Mouse (Mus musculus) spleen, postnatal 4 days (tissue): ENCODE measurements at regions not wholly inside any gene's neighbourhood (a gene's known extent, or its start where the extent isn't known, plus 50 kb on each side); places are given as distances from the start of the nearest gene placed in this dataset.
A peak's percentile ranks its signal among the peaks of the same experiment; 100 is the strongest.

Source experiments
- DNase-seq, 2 experiments: peaks; one replicate each; pipeline ENCODE4 v3.0.0; 2022; ENCODE audit warnings: low spot score in 2 of 2

GRCm38 (mm10) chr1:128975586-128975985 is 297.5 kb upstream of the Thsd7b start:
- DNase-seq, result no peak

- DNase-seq, result no peak
Observed at GRCm38 (mm10) chr1:128951436-128951835, 321.7 kb upstream of the Thsd7b start.

- no peak for DNase-seq
Observed at GRCm38 (mm10) chr1:128950512-128950911, 322.6 kb upstream of the Thsd7b start.

DNA sequence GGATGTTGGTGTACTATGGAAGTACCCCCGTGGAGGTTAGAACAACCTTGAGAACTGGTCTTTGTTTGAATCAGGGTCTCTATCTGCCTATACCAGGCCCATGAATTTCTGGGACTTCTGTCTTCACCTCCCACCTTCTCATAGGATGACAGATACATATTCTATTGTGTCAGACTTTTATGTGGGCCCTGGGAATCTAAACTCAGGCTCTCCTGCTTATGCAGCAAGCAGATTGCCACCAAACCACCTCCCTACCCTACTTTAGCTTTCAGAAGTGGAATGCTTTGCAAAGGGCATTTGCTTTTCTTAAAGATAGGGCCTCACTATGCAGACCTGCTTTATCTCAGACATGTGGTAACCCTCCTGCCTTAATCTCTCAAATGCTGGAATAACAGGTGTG is 322.7 kb upstream of the Cxcr4 start:
- DNase-seq, result no peak

DNA sequence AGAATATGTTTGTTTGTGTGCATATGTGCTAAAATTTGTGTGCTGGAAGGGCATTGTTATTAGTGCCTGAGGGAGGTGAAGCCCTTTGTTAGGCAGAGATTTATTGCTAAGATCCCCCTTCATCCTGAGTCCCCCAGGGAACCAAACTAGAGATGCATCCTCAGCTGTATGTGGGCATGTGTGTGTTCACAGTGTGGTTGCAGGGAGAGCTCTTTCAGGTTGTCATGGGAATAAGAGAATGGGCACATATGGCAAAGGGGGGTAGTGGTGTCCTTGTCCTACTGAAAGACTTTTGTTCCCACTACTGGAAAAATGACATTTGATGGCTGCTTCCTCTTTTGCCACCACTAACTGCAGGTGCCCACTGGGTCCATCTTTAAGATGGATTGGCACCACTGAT is 320.4 kb upstream of the Cxcr4 start:
- no peak for DNase-seq

- DNase-seq, result no peak
Observed at GRCm38 (mm10) chr1:128907566-128907965, 315.5 kb upstream of the Cxcr4 start.

GRCm38 (mm10) chr1:128898025-128898424 is 305.9 kb upstream of the Cxcr4 start:
- DNase-seq, result no peak

GRCm38 (mm10) chr1:128894546-128894945 is 302.5 kb upstream of the Cxcr4 start:
- no peak for DNase-seq

GRCm38 (mm10) chr1:128878291-128878690 is 286.2 kb upstream of the Cxcr4 start:
- no peak for DNase-seq

DNA sequence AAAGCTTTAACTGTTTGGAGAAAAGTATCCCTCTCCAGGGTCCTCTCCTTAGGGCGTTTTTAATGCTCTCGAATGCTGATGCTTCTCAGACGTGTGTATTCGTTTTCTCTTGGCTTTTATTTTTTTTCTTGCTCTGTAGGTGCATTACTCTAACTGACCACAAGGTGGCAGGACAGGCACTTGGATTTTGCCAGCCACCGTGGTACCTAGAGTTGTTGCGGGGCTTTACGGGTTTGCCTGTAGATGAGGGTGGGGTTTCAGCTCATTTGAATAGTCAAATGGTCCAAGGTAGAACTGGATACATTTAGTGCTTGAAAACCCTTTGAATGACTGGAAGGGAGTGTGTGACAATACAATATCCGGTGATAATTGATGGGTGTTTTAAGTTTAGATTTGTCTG is 283.2 kb upstream of the Cxcr4 start:
- DNase-seq, result no peak

DNA sequence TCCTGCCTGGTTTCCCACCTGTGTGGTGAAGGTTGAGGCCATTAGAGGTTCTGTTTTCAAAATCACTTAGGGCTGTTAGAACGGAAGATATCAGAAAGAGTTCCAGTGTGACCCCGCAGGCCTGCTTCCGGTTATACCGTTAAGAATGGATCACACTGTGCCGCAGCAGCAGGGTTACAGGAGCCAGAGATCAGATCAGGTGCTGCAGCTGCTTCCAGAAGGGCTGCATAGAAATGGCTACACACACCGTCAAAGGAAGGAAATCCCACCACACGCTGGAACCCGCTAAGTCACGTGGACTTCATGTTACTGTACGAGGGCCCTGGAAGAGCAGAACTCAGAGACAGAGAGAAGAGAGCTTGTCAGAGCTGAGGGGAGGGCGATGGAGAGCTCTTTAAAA is 282.1 kb upstream of the Cxcr4 start:
- no peak for DNase-seq

DNA sequence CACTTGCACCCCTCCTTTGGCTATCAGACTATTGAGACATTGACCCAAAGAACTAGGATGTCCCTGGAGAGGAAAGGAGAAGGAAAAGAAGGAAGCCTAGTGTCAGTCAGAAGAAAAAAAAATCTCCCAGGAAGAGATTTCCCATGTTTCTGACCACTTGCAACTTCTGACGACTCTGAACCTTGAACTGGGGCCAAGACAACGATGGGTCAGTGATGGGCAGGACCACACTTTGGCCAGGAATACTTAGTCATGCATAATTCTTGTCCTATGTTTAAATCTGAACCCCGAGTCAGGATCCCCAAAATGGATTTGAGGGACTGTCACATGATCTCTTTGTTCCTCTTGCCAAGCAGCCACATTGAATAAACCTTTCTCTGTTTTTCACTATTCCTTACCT is 276.7 kb upstream of the Cxcr4 start:
- DNase-seq, result no peak

- no peak for DNase-seq
Observed at GRCm38 (mm10) chr1:128860537-128860936, 268.4 kb upstream of the Cxcr4 start.

DNA sequence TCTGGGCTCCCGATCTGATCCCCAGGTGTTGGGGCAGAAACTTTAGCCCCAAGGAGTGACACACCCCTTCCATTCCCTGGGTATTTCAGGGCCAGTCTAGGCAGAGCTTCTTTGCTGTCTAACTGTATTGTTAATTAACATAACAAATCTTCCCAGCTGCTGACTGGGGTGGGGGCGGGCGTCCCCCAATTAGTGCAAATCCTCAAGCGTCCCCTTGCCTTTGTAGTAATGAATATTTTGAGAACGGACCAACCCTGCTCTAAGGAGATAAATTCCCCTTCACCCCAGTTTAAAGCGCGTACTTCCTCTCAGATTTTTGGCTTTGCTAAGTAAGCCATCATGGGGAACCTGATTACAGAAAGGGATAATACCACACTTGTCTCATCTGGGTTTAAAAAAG is 268.0 kb upstream of the Cxcr4 start:
- DNase-seq, result no peak

DNA sequence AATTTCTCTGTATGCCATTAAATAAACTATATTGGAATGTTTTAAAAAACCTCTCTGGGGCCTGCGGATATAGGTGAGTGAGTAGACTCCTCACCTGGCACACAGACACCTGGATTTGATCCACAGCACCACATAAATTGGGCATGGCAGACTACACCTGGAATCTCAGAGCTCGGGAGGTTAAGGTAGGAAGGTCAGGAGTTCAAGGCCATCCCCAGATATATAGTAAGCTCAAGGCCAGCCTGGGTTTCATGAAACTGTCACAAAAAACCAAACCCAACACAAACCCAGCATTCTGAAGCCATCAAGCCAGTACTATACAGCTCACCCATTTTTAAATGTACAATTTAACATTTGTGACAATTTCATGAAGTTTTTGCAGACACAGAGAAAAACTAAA is 266.6 kb upstream of the Cxcr4 start:
- DNase-seq, result no peak

- DNase-seq, result no peak
Observed at GRCm38 (mm10) chr1:128856933-128857332, 264.8 kb upstream of the Cxcr4 start.

DNA sequence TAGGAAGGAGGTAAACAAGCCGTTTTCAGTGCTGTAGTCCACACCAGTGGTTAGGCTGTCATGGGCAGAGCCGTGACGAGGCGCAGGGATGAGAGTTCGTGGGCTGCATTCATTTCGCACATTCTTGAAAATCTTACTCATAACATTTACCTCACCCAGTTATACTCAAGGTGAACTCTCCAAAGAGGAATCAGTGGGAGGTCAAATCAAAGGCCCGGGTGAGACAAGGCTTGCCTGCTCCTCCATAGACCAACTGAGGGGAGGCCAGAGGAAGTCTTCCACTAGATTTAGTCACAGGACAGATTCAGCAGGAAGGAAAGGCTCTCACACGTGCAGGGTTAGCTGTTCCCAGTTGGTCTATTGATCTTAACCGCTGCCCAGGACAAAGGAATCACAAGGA is 262.6 kb upstream of the Cxcr4 start:
- DNase-seq, result no peak

DNA sequence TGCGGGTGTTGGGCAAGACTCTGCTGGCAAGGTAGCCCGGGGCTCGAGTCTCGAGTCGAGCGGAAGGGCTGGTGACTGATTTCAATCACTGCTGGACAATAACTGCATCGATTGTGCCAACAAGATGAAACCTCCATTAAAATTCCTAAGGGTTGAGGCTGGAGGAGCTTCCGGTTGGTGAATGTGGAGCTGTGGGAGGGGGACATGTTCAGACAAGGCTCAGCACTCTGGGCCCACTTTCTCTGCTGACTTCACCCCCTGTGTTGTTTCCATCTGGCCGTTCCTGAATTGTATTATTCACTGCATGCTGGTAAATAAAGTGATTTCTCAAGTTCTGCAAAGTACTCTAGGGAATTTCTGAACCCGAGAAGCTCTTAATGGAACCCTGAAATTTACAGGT is 261.2 kb upstream of the Cxcr4 start:
- no peak for DNase-seq

DNA sequence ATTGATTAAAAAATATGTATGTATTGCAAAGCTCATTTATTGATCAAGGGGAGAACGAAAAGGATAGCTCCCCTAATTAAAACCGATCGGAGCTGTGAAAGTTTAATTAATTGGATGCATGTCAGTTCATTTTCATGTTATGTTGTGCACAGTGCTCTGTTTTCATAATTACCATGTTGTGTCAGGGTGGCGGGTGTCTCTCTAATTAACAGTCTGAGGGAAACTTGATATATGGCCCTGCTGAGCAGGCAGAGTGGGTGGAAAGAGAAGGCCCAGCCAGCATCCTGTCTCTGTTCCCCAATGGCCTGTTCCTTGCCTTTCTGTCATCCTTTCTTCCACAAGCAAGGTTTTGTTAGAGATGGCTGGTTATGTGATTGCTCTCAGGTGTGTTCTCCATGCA is 245.3 kb upstream of the Cxcr4 start:
- no peak for DNase-seq

DNA sequence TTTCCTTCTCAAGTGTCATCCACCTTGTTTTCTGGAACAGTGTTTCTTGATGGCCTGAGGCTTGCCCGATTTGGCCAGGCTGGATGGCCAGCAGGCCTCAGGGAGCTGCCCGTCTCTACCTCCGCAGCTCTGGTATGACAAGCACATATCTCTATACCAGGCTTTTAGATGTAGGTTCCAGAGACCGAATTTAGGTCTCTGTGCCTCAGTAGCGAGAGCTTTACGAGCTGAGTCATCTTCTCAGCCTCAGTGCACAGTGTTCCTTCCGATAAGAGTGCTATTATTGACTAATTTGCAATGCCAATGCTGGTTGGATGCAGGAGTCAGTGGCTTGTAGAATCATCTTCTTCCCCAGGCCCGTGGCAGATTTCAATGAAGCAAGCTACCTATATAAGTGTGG is 243.4 kb upstream of the Cxcr4 start:
- DNase-seq, result no peak

- no peak for DNase-seq
Observed at GRCm38 (mm10) chr1:128833096-128833715, 241.1 kb upstream of the Cxcr4 start.

DNA sequence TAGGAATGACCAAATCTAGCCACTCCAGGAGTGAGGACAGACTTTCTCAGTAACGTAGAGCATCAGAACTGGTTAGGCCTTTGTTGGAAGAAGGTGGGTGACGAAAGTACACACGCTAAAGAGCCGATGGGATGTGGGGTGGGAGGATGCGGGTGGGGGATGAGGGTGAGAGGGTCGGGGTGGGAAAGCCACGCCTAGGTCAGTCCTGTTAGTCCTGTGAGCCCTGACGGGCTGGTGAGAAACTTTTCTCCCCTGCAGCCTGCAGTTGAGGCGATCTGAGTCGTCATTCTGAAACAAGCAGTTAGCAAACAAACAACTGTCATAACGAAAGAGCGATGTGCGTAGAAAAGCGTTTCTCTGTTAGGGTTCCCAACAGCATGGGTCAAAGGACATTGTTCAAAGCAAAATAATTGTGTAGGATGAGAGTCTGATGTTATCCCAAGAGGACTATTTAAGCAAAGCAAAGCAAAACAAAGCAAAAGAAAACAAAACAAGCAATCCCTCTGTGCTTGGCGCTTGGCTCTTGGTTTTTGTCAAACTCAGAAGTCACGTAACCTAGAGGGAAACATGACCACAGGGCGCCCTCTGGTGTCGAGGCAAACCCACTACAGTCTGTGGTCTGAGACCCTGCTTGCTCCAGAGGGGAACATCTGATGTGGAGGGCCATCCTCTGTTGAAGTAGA is 240.2 kb upstream of the Cxcr4 start:
- peak; percentile 76 to 93 for DNase-seq

GRCm38 (mm10) chr1:128830671-128831240 is 238.7 kb upstream of the Cxcr4 start:
- no peak for DNase-seq

DNA sequence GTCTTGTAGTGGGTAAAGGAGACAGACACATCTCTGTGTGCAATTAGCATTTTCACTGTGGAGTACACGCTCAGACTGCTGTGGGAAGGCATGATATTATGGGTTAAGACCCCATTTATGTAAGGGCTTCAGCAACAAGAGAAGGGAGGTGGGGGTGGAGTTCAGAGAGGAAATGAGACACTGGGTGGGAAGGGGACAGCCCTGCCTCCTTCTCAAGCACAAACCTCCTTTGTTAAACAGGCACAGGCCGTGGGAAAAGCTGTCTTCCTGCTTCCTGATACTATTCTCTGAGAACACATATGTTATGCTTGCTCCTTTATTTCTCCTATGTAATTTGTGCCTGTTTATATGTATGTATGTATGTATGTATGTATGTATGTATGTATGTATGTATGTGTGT is 237.4 kb upstream of the Cxcr4 start:
- no peak for DNase-seq
